Comparison of ENCODE assay signal across 20 mouse cellular contexts in genomic region chr17:90812485-90812884, GRCm38 (mm10).
DNase-seq lines count a peak whose midpoint lies in the region; TF ChIP-seq lines count a peak whose summit lies in the region.
"Had no signal": no experiment of that assay in that cellular context is flagged by ENCODE, and none has a peak within 500 bp of the region (broad histone marks: within the 10 kb centered on the region; RNA-seq: fewer than 3 reads in every experiment).

No protein-coding gene starts in this region.

- 0 out of 2 replicates have a peak overlapping the region, but pooled peaks have one; percentile 47 for H3K27ac ChIP-seq in cerebellum, adult 2 months (ENCODE audit: insufficient read depth, low read length)
- peak overlapping the region; percentile 56 for H3K27ac ChIP-seq in layer of hippocampus, adult 2 months
- peak overlapping the region; percentile 55 for H3K27ac ChIP-seq in left cerebral cortex, adult 2 months

- no peak overlapping the region for H3K4me3 ChIP-seq in cerebellum, adult 2 months (replicated peaks; ENCODE audit: insufficient read depth, low read depth, low read length)
- no peak overlapping the region for H3K4me3 ChIP-seq in layer of hippocampus, adult 2 months
- no peak overlapping the region for H3K4me3 ChIP-seq in left cerebral cortex, adult 2 months

- peaks cover 9% of the 10 kb centered on the region; the same call in 1 of the 2 replicates for H3K4me1 ChIP-seq in cerebellum, adult 2 months (ENCODE audit: control insufficient read depth, insufficient read depth, low read length)

- intact Hi-C loops in left cerebral cortex, adult 2 months (cut with DNase I): loop anchor here (5.0 kb wide), 2 partner anchors 80 to 280 kb away; partner anchors contain the start of gene Nrxn1
- intact Hi-C loops in left cerebral cortex, postnatal 14 days (cut with DNase I): no loop called here

- no peak for TF ChIP-seq POLR2A in cerebellum, adult 2 months (IDR thresholded peaks at IDR 0.05; ENCODE audit: borderline replicate concordance, insufficient read depth, low read length)

- peak in 1 of 2 experiments; percentile 44 for DNase-seq in cerebellum, adult 2 months
- no peak for DNase-seq in cerebellum, adult 8-10 months
- DNase-seq in layer of hippocampus, adult 2 months (ENCODE audit: low spot score in 2 of 2): no peak
- DNase-seq in layer of hippocampus, adult 9-10 months (ENCODE audit: low spot score): no peak
- no peak for DNase-seq in left cerebral cortex, adult 2 months (ENCODE audit: extremely low spot score in 1 of 2, low spot score in 2 of 2)
- no peak for DNase-seq in left cerebral cortex, postnatal 14 days (ENCODE audit: low spot score in 2 of 2)
- DNase-seq in brain, adult 2 months (ENCODE audit: low read depth, low spot score): peak; percentile 61
- no peak for DNase-seq in urinary bladder, postnatal 36 days (ENCODE audit: low spot score in 2 of 2)
- DNase-seq: adrenal gland, adult 2 months; adrenal gland, adult 8-10 months; adrenal gland, postnatal 10 days; adrenal gland, postnatal 14 days; adrenal gland, postnatal 25 days; adrenal gland, postnatal 36 days; B cell, adult 2 months; cerebellum, adult 11 months; cerebellum, adult 11-12 months; cerebellum, adult 18-20 months had no signal

- 30% methylated on average over 2 of the region's 2 CpGs for WGBS in cerebellum, adult 2 months

- no peak for TF ChIP-seq CTCF in cerebellum, adult 2 months (IDR thresholded peaks at IDR 0.05; ENCODE audit: borderline replicate concordance, insufficient read depth, low read depth, low read length)
- TF ChIP-seq CTCF in layer of hippocampus, adult 2 months (conservative IDR thresholded peaks at IDR 0.05): no peak
- TF ChIP-seq CTCF in left cerebral cortex, adult 2 months (IDR thresholded peaks at IDR 0.05): no peak

- no peaks in the 10 kb centered on the region for H3K27me3 ChIP-seq in cerebellum, adult 2 months (ENCODE audit: control insufficient read depth, insufficient read depth, low read length)
- H3K27me3 ChIP-seq: CH12.LX, Patski had no signal
